Mouse (Mus musculus) CH12.LX (cell line): ENCODE data around the gene Eml6.

Source experiments
- BHLHE40 ChIP-seq: IDR thresholded peaks from 2 replicates; pipeline ENCODE4 v1.6.1; 2011; ENCODE audit warnings: mild to moderate bottlenecking, low read depth, low read length, improper control_type of control experiment
- CTCF ChIP-seq, 2 experiments: IDR thresholded peaks in 1 of 2; conservative IDR thresholded peaks in 1 of 2; 2 replicates each; pipeline ENCODE4 v1.5.1; 2011 to 2012; ENCODE audit warnings: low read depth in 2 of 2, low read length in 2 of 2, improper control_type of control experiment in 1 of 2, inconsistent platforms in 1 of 2, mild to moderate bottlenecking in 1 of 2, moderate library complexity in 1 of 2
- GABPA ChIP-seq: IDR thresholded peaks from 2 replicates; pipeline ENCODE4 v1.6.1; 2012; ENCODE audit warnings: low read depth, low read length, improper control_type of control experiment, inconsistent platforms; ENCODE audit not compliant: insufficient replicate concordance
- JUND ChIP-seq: conservative IDR thresholded peaks from 2 replicates; pipeline ENCODE4 v1.6.1; 2011; ENCODE audit warnings: low read depth, low read length, improper control_type of control experiment
- MAFK ChIP-seq: IDR thresholded peaks from 2 replicates; pipeline ENCODE4 v1.6.1; 2011; ENCODE audit warnings: low read length, improper control_type of control experiment; ENCODE audit not compliant: insufficient replicate concordance
- POLR2A ChIP-seq: IDR thresholded peaks from 2 replicates; pipeline ENCODE4 v1.6.1; 2011; ENCODE audit warnings: low read depth, mild to moderate bottlenecking, improper control_type of control experiment, low read length
- TBP ChIP-seq: conservative IDR thresholded peaks from 2 replicates; pipeline ENCODE4 v1.6.1; 2011; ENCODE audit warnings: low read depth, low read length, improper control_type of control experiment
- UBTF ChIP-seq: IDR thresholded peaks from 2 replicates; pipeline ENCODE4 v1.6.1; 2012; ENCODE audit warnings: low read depth, mild to moderate bottlenecking, inconsistent platforms, low read length, improper control_type of control experiment, moderate library complexity
- USF1 ChIP-seq: IDR thresholded peaks from 2 replicates; pipeline ENCODE4 v1.6.1; 2014; ENCODE audit warnings: low read depth, mild to moderate bottlenecking, inconsistent platforms, low read length, improper control_type of control experiment

DNA sequence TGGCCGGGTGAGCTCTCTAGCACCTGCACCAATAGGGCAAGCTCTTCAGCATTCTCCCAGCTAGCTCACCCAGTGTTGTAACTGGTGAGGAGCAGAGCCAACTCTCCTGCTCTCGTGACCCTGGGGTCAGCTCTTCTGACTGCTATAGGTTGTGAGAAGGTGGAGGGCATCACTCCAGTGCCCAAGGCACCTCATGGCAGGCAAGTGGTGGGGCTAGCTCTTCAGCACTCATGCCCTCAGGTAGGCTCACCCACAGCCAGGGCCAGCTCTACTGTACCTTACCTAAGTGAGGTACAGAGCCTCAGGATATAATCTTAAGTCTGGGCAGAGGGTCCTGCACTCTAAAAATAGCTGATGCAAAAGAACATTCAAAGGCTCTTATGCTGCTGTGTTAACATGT, 286.1 kb downstream of the Eml6 start:
- TF ChIP-seq GABPA (no peak), BHLHE40 (no peak), MAFK (no peak), TBP (no peak), JUND (no peak), POLR2A (no peak), USF1 (no peak), UBTF (no peak), CTCF (conservative IDR thresholded peaks at IDR 0.05 in 1 of 2, IDR thresholded peaks at IDR 0.05 in 1 of 2; ENCODE audit: low read depth in 2 of 2, low read length in 2 of 2) (no peak)
